Mouse (Mus musculus): ENCODE measurements around the gene Rarb. TPM values are rescaled to one million over a fixed set of nuclear protein-coding genes. Genes with fewer than 3 reads are reported as not detected.

The Rarb gene
- polyA plus RNA-seq, 1 experiment from 2014 or later: 13.9 TPM

DNA sequence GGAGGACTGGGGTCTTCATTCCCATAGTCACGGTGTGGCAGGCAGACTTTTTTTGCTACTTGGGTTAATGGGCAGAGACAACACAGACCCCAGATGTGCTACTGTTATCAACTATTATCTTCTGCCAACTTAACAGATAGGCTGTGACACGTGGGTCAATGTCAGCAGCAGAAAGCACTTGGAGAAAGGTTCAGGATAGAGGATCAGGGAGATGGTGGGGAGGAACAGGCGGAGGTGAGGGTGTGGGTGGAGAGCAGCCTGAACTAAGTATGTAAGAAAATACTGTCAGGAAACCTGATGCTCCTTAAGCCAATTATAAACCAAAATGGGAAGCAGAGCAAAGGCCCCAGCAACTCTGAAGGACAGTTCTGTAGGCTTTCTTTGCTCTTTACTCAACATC is 101.1 kb downstream of the Rarb start:
- no peak overlapping the region for H3K27ac ChIP-seq (ENCODE audit: low read depth, low read length)
- H3K4me3 ChIP-seq (ENCODE audit: low read depth, low read length): no peak overlapping the region
- no peak overlapping the region for H3K4me2 ChIP-seq (ENCODE audit: low read length)
- 77% methylated on average over 3 of the region's 3 CpGs for WGBS
- no peaks in the 10 kb centered on the region for H3K27me3 ChIP-seq (replicated peaks; ENCODE audit: control insufficient read depth, insufficient read depth, low read length)
- H3K9ac ChIP-seq (ENCODE audit: low read length): no peak overlapping the region
- ATAC-seq (no peak), DNase-seq (ENCODE audit: low spot score) (no peak)
- no peaks in the 10 kb centered on the region for H3K4me1 ChIP-seq (ENCODE audit: control insufficient read depth, insufficient read depth, low read length)
- no peaks in the 10 kb centered on the region for H3K36me3 ChIP-seq (ENCODE audit: control insufficient read depth, insufficient read depth, low read length)
- no peaks in the 10 kb centered on the region for H3K9me3 ChIP-seq (replicated peaks; ENCODE audit: control insufficient read depth, low read length)

- Histone ChIP-seq H3K9me3 (replicated peaks; ENCODE audit: control insufficient read depth, low read length) (no peaks in the 10 kb centered on the region), H3K4me3 (ENCODE audit: low read depth, low read length) (no peak overlapping the region), H3K27me3 (replicated peaks; ENCODE audit: control insufficient read depth, insufficient read depth, low read length) (no peaks in the 10 kb centered on the region), H3K4me1 (ENCODE audit: control insufficient read depth, insufficient read depth, low read length) (no peaks in the 10 kb centered on the region), H3K27ac (ENCODE audit: low read depth, low read length) (peak overlapping the region; percentile 41; the same call in 1 of the 2 replicates), H3K9ac (ENCODE audit: low read length) (no peak overlapping the region), H3K4me2 (ENCODE audit: low read length) (no peak overlapping the region), H3K36me3 (ENCODE audit: control insufficient read depth, insufficient read depth, low read length) (no peaks in the 10 kb centered on the region)
- DNase-seq (ENCODE audit: low spot score) (no peak), ATAC-seq (0 out of 2 replicates have a peak, but pooled peaks have one; percentile 42)
- WGBS: 32% methylated on average over 9 of the region's 9 CpGs
These were observed 104.5 kb downstream of the Rarb start for GRCm38 (mm10) chr14:16714344-16714955.

DNA sequence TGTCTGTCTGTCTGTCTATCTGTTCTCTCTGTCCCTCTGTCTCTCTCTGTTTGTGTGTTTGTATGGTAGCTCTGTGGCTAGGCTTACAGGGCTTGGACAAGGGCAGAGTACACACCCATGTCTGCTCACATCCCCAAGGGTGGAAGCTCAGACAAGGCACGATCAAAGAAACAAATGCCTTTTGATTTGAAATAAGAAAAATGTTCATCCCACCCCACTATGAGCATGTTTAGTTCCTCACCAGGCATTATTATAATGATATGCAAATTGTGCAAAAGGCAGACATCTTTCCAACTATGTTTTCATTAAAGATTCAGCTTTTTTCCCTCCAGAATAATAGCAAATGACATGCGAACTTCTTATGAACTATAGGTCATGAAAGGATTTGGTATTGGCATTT is 105.2 kb downstream of the Rarb start:
- WGBS: 71% methylated on average over 2 of the region's 2 CpGs
- Histone ChIP-seq H3K9me3 (replicated peaks; ENCODE audit: control insufficient read depth, low read length) (no peaks in the 10 kb centered on the region), H3K36me3 (ENCODE audit: control insufficient read depth, insufficient read depth, low read length) (no peaks in the 10 kb centered on the region), H3K4me1 (ENCODE audit: control insufficient read depth, insufficient read depth, low read length) (no peaks in the 10 kb centered on the region), H3K4me3 (ENCODE audit: low read depth, low read length) (no peak overlapping the region), H3K27ac (ENCODE audit: low read depth, low read length) (0 out of 2 replicates have a peak overlapping the region, but pooled peaks have one; percentile 5), H3K27me3 (replicated peaks; ENCODE audit: control insufficient read depth, insufficient read depth, low read length) (no peaks in the 10 kb centered on the region), H3K9ac (ENCODE audit: low read length) (no peak overlapping the region), H3K4me2 (ENCODE audit: low read length) (no peak overlapping the region)
- DNase-seq (ENCODE audit: low spot score): peak; percentile 20
- ATAC-seq: no peak

DNA sequence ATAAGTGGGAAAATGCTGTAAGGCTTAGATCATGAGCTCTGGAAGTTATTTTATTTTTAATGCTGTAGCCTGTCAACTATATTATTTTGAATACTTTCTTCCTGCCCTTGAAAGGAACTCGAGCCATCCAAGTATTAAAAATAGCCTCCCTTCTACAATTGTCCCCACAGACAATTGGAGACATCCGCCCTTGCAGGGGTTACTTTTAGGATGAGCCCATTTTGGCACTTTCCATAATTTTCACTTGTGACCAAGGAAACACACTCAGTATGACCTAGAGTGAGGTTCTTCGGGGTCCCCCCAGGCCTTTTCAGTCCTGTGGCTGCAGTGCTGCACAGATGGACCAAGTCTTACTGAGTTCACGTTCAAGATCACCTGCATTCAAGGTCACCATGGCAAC is 119.7 kb downstream of the Rarb start:
- H3K9ac ChIP-seq (ENCODE audit: low read length): no peak overlapping the region
- WGBS: 76% methylated on average over 4 of the region's 4 CpGs
- ATAC-seq (no peak), DNase-seq (ENCODE audit: low spot score) (no peak)
- no peaks in the 10 kb centered on the region for H3K27me3 ChIP-seq (replicated peaks; ENCODE audit: control insufficient read depth, insufficient read depth, low read length)
- no peak overlapping the region for H3K4me3 ChIP-seq (ENCODE audit: low read depth, low read length)
- no peaks in the 10 kb centered on the region for H3K9me3 ChIP-seq (replicated peaks; ENCODE audit: control insufficient read depth, low read length)
- H3K4me2 ChIP-seq (ENCODE audit: low read length): no peak overlapping the region
- H3K27ac ChIP-seq (ENCODE audit: low read depth, low read length): no peak overlapping the region
- H3K36me3 ChIP-seq (ENCODE audit: control insufficient read depth, insufficient read depth, low read length): no peaks in the 10 kb centered on the region
- no peaks in the 10 kb centered on the region for H3K4me1 ChIP-seq (ENCODE audit: control insufficient read depth, insufficient read depth, low read length)

GRCm38 (mm10) chr14:16695453-16696120 is 123.4 kb downstream of the Rarb start:
- no peak overlapping the region for H3K27ac ChIP-seq (ENCODE audit: low read depth, low read length)
- 47% methylated on average over 3 of the region's 3 CpGs for WGBS
- DNase-seq (ENCODE audit: low spot score): no peak

GRCm38 (mm10) chr14:16678335-16678734 is 140.6 kb downstream of the Rarb start:
- ATAC-seq (no peak), DNase-seq (ENCODE audit: low spot score) (no peak)
- no peak overlapping the region for H3K4me2 ChIP-seq (ENCODE audit: low read length)
- no peaks in the 10 kb centered on the region for H3K27me3 ChIP-seq (replicated peaks; ENCODE audit: control insufficient read depth, insufficient read depth, low read length)
- no peak overlapping the region for H3K27ac ChIP-seq (ENCODE audit: low read depth, low read length)
- no peaks in the 10 kb centered on the region for H3K9me3 ChIP-seq (replicated peaks; ENCODE audit: control insufficient read depth, low read length)
- H3K4me1 ChIP-seq (ENCODE audit: control insufficient read depth, insufficient read depth, low read length): no peaks in the 10 kb centered on the region
- no peak overlapping the region for H3K4me3 ChIP-seq (ENCODE audit: low read depth, low read length)
- no peaks in the 10 kb centered on the region for H3K36me3 ChIP-seq (ENCODE audit: control insufficient read depth, insufficient read depth, low read length)
- H3K9ac ChIP-seq (ENCODE audit: low read length): no peak overlapping the region
- 87% methylated on average over 3 of the region's 3 CpGs for WGBS

More at GRCm38 (mm10) chr14:16695453-16696120, 123.4 kb downstream of the Rarb start:
- no peaks in the 10 kb centered on the region for H3K9me3 ChIP-seq (replicated peaks; ENCODE audit: control insufficient read depth, low read length)
- no peaks in the 10 kb centered on the region for H3K27me3 ChIP-seq (replicated peaks; ENCODE audit: control insufficient read depth, insufficient read depth, low read length)
- no peaks in the 10 kb centered on the region for H3K36me3 ChIP-seq (ENCODE audit: control insufficient read depth, insufficient read depth, low read length)
- no peak overlapping the region for H3K4me3 ChIP-seq (ENCODE audit: low read depth, low read length)
- no peaks in the 10 kb centered on the region for H3K4me1 ChIP-seq (ENCODE audit: control insufficient read depth, insufficient read depth, low read length)
- H3K4me2 ChIP-seq (ENCODE audit: low read length): no peak overlapping the region
- ATAC-seq: no peak
- no peak overlapping the region for H3K9ac ChIP-seq (ENCODE audit: low read length)

DNA sequence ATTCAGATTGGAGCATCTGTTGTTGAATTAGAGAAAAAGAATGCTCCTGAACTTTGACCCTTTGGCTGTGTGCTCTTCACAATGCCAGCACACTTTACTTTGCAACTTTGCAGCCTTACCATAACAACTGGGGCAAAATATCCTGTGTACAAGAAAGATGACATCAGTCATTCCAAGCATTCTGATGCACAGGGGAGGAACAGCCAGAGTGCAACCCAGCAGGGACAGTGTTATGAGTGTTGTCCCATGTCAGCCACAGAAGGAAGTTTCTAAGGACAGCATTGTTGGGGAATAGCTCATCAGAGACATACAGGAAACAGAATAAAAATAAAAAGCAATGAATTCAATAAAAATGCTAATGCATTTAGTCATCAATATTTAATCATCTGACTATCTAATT is 141.9 kb downstream of the Rarb start:
- ATAC-seq (no peak), DNase-seq (ENCODE audit: low spot score) (no peak)
- Histone ChIP-seq H3K4me1 (ENCODE audit: control insufficient read depth, insufficient read depth, low read length) (no peaks in the 10 kb centered on the region), H3K9ac (ENCODE audit: low read length) (no peak overlapping the region), H3K9me3 (replicated peaks; ENCODE audit: control insufficient read depth, low read length) (no peaks in the 10 kb centered on the region), H3K27me3 (replicated peaks; ENCODE audit: control insufficient read depth, insufficient read depth, low read length) (no peaks in the 10 kb centered on the region), H3K4me2 (ENCODE audit: low read length) (no peak overlapping the region), H3K27ac (ENCODE audit: low read depth, low read length) (no peak overlapping the region), H3K4me3 (ENCODE audit: low read depth, low read length) (no peak overlapping the region), H3K36me3 (ENCODE audit: control insufficient read depth, insufficient read depth, low read length) (no peaks in the 10 kb centered on the region)

DNA sequence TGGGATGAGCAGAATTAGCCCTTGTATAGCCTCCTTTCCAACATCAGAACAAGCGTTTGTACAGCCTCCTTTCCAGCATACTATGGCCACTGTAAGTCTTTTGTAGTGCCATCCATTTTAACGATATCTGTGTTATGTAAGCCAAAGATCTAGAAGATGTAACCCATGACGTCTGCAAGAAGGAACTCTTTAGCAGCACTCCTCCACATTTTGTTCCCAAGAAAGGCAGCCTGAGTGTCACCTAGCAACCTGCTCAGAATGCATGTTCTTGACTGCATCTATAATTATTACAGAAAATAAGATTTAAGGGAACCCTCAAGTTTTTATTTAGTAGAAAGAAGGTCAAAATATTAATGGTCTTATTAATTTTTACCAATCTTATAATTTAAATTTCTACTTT is 148.4 kb downstream of the Rarb start:
- ATAC-seq (no peak), DNase-seq (ENCODE audit: low spot score) (no peak)
- Histone ChIP-seq H3K4me2 (ENCODE audit: low read length) (no peak overlapping the region), H3K36me3 (ENCODE audit: control insufficient read depth, insufficient read depth, low read length) (no peaks in the 10 kb centered on the region), H3K27me3 (replicated peaks; ENCODE audit: control insufficient read depth, insufficient read depth, low read length) (no peaks in the 10 kb centered on the region), H3K9ac (ENCODE audit: low read length) (no peak overlapping the region), H3K4me1 (ENCODE audit: control insufficient read depth, insufficient read depth, low read length) (no peaks in the 10 kb centered on the region), H3K9me3 (replicated peaks; ENCODE audit: control insufficient read depth, low read length) (no peaks in the 10 kb centered on the region), H3K4me3 (ENCODE audit: low read depth, low read length) (no peak overlapping the region), H3K27ac (ENCODE audit: low read depth, low read length) (no peak overlapping the region)
- WGBS: 72% methylated on average over 3 of the region's 3 CpGs

- no peaks in the 10 kb centered on the region for H3K27me3 ChIP-seq (replicated peaks; ENCODE audit: control insufficient read depth, insufficient read depth, low read length)
- H3K9me3 ChIP-seq (replicated peaks; ENCODE audit: control insufficient read depth, low read length): 0 out of 2 replicates have a peak, but pooled peaks cover 7% of the 10 kb centered on the region
- DNase-seq (ENCODE audit: low spot score) (no peak), ATAC-seq (no peak)
- no peak overlapping the region for H3K27ac ChIP-seq (ENCODE audit: low read depth, low read length)
- 89% methylated on average over 19 of the region's 19 CpGs for WGBS
- H3K36me3 ChIP-seq (ENCODE audit: control insufficient read depth, insufficient read depth, low read length): no peaks in the 10 kb centered on the region
- no peaks in the 10 kb centered on the region for H3K4me1 ChIP-seq (ENCODE audit: control insufficient read depth, insufficient read depth, low read length)
- no peak overlapping the region for H3K9ac ChIP-seq (ENCODE audit: low read length)
- H3K4me2 ChIP-seq (ENCODE audit: low read length): no peak overlapping the region
- no peak overlapping the region for H3K4me3 ChIP-seq (ENCODE audit: low read depth, low read length)
These were observed 179.6 kb downstream of the Rarb start for GRCm38 (mm10) chr14:16639153-16639943.

Measured in forebrain, embryonic 14.5 days (tissue).